8 mouse cellular contexts compared by ENCODE assay signal in genomic region chr9:42217685-42218084, GRCm38 (mm10). TPM values are rescaled to one million over a fixed set of nuclear protein-coding genes. Genes with fewer than 3 reads are reported as not detected.
DNase-seq lines count a peak whose midpoint lies in the region; ATAC-seq lines count a peak whose summit lies in the region.

No protein-coding gene starts in this region.

- peak; percentile 56; the same call in 1 of the 2 replicates for ATAC-seq in cerebellum, adult (ENCODE audit: insufficient number of reproducible peaks, low FRiP score, low TSS enrichment)

- intact Hi-C loops in gastrocnemius, postnatal 36 days (cut with DNase I) = no loop called here

- DNase-seq in cerebellum, postnatal 4 days (ENCODE audit: low spot score in 2 of 2) = no peak
- peak; percentile 81 for DNase-seq in adrenal gland, postnatal 10 days
- peak; percentile 77 to 84 for DNase-seq in gastrocnemius, postnatal 36 days
- peak; percentile 78 for DNase-seq in lung, postnatal 14 days
- DNase-seq in spleen, postnatal 36 days (ENCODE audit: low spot score in 2 of 2) = no peak
- DNase-seq in left cerebral cortex, adult 8-10 months (ENCODE audit: low spot score in 2 of 2) = no peak
- no peak for DNase-seq in MN1 (ENCODE audit: low spot score)

RNA-seq across cellular contexts. Expression of gene Sc5d, which starts 46.4 kb away (rescaled TPM):
- total RNA-seq in adrenal gland, postnatal 10 days (2021) = 10 to 100 TPM; 33.9 to 44.8 TPM
- 10 to 100 TPM; 18.3 to 19.9 TPM for total RNA-seq in gastrocnemius, postnatal 36 days (2021)
- total RNA-seq in left cerebral cortex, adult 8-10 months (2022) = 10 to 100 TPM; 56.7 to 61.3 (median 58.7) TPM

Comparison
In these comparisons a context has a peak if more than half of its experiments do, and no peak if none do; other contexts are left out.
1. DNase-seq: peak in adrenal gland, postnatal 10 days (single experiment), gastrocnemius, postnatal 36 days (2 of 2) and lung, postnatal 14 days (single experiment); none in cerebellum, postnatal 4 days (0 of 2), spleen, postnatal 36 days (0 of 2), left cerebral cortex, adult 8-10 months (0 of 2) and MN1 (single experiment).